Mouse (Mus musculus) C2C12 (cell line): ENCODE data around the gene Zic2. TPM values are rescaled to one million over a fixed set of nuclear protein-coding genes. Genes with fewer than 3 reads are reported as not detected.
"Not testable (repeated sequence)": the region's sequence is repeated elsewhere in the genome, so short reads cannot be mapped to it uniquely, and the experiment has no call there.

Experiments used
- H3K27me3 ChIP-seq: one replicate; pipeline ENCODE4 v1.6.1; 2011; ENCODE audit not compliant: control insufficient read depth, insufficient read depth, insufficient read length
- H3K36me3 ChIP-seq: one replicate; pipeline ENCODE4 v1.6.1; 2011; ENCODE audit not compliant: control insufficient read depth, insufficient read depth
- H3K4me3 ChIP-seq: one replicate; pipeline ENCODE4 v1.5.1; 2011; ENCODE audit warnings: mild to moderate bottlenecking, control low read depth; ENCODE audit not compliant: poor library complexity, insufficient read depth, severe bottlenecking
- H3K79me2 ChIP-seq: one replicate; pipeline ENCODE4 v1.6.1; 2011; ENCODE audit not compliant: control insufficient read depth, insufficient read depth
- H3K79me3 ChIP-seq: one replicate; pipeline ENCODE4 v1.6.1; 2011; ENCODE audit warnings: low read depth, control low read depth
- H3ac ChIP-seq: one replicate; pipeline ENCODE3; 2011; ENCODE audit warnings: low read depth; ENCODE audit not compliant: control insufficient read depth, insufficient read length
- CEBPB ChIP-seq: IDR thresholded peaks from one replicate; pipeline ENCODE4 v1.6.1; 2011; ENCODE audit warnings: low read depth, mild to moderate bottlenecking, control low read depth, moderate library complexity
- CTCF ChIP-seq: IDR thresholded peaks from one replicate; pipeline ENCODE4 v1.5.1; 2011; ENCODE audit not compliant: control insufficient read depth, insufficient read depth, insufficient read length
- FOSL1 ChIP-seq: IDR thresholded peaks from one replicate; pipeline ENCODE4 v1.8.0; 2011; ENCODE audit warnings: mild to moderate bottlenecking, low read length; ENCODE audit not compliant: poor library complexity, insufficient read depth, severe bottlenecking
- MAX ChIP-seq: IDR thresholded peaks from one replicate; pipeline ENCODE4 v1.6.1; 2011; ENCODE audit warnings: mild to moderate bottlenecking, control low read depth
- MYOD1 ChIP-seq: IDR thresholded peaks from one replicate; pipeline ENCODE4 v1.6.1; 2011; ENCODE audit warnings: low read depth; ENCODE audit not compliant: control insufficient read depth, insufficient read length
- MYOG ChIP-seq: IDR thresholded peaks from one replicate; pipeline ENCODE4 v1.6.1; 2011; ENCODE audit not compliant: control insufficient read depth, insufficient read length; ENCODE audit errors: extremely low read depth
- USF1 ChIP-seq: IDR thresholded peaks from one replicate; pipeline ENCODE4 v1.6.1; 2011; ENCODE audit warnings: low read depth, mild to moderate bottlenecking, control low read depth, moderate library complexity
- polyA plus RNA-seq: library from polyadenylated mRNA; unstranded; fragments of >200 nt; fragmentation: generic; extraction: Trizol; gene quantifications from one replicate; pipeline ENCODE4 v1.2.1, GENCODE M21; 2012; ENCODE audit warnings: missing spikeins

Gene Zic2
- polyA plus RNA-seq, 1 experiment, result 2.5 TPM

- H3K27me3 ChIP-seq, result no peaks in the 10 kb centered on the region
- H3ac ChIP-seq, result no peak overlapping the region
- no peak overlapping the region for H3K4me3 ChIP-seq
- TF ChIP-seq USF1, result no peak
- no peak for TF ChIP-seq FOSL1
- no peak for TF ChIP-seq MYOG
- no peak for TF ChIP-seq MAX
- no peak for TF ChIP-seq MYOD1
- no peak for TF ChIP-seq CTCF
- no peak for TF ChIP-seq CEBPB
- H3K36me3 ChIP-seq, result no peaks in the 10 kb centered on the region
- no peaks in the 10 kb centered on the region for H3K79me2 ChIP-seq
- H3K79me3 ChIP-seq, result no peaks in the 10 kb centered on the region
Measured at GRCm38 (mm10) chr14:122460226-122460625, 15.0 kb upstream of the Zic2 start.

DNA sequence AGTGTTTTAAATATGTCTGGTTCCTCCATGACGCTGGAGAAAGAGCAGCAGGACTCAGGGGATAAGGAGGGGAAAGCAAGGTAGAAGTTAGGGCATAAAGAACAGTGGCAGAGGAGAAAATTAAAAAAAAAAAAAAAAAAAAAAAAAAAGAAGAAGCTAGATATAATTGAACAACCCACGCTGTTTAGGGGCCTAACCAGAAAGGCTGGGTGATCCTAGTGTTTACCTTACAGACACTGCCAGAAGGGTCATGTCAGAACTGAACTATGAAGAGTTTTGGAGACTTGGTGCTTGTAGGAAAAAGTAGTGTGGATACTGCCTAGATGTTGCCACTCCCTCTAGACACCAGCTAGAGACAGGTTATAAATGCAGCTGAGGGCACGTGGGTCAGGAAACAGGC lies 13.7 kb upstream of the Zic2 start:
- H3K79me3 ChIP-seq, result no peaks in the 10 kb centered on the region
- no peak overlapping the region for H3ac ChIP-seq
- H3K27me3 ChIP-seq, result peaks cover 4% of the 10 kb centered on the region
- TF ChIP-seq CEBPB, result no peak
- TF ChIP-seq MAX, result no peak
- TF ChIP-seq CTCF, result no peak
- no peak for TF ChIP-seq FOSL1
- TF ChIP-seq USF1, result no peak
- no peak for TF ChIP-seq MYOD1
- no peaks in the 10 kb centered on the region for H3K79me2 ChIP-seq
- no peak overlapping the region for H3K4me3 ChIP-seq
- no peaks in the 10 kb centered on the region for H3K36me3 ChIP-seq

- Histone ChIP-seq H3K79me3 (no peaks in the 10 kb centered on the region), H3K4me3 (no peak overlapping the region), H3ac (no peak overlapping the region), H3K36me3 (no peaks in the 10 kb centered on the region), H3K27me3 (peaks cover 4% of the 10 kb centered on the region), H3K79me2 (no peaks in the 10 kb centered on the region)
- TF ChIP-seq MYOG, result no peak
- no peak for TF ChIP-seq CEBPB
- TF ChIP-seq USF1, result no peak
- no peak for TF ChIP-seq FOSL1
- TF ChIP-seq CTCF, result no peak
- no peak for TF ChIP-seq MAX
- TF ChIP-seq MYOD1, result no peak
Measured at GRCm38 (mm10) chr14:122461966-122462365, 13.3 kb upstream of the Zic2 start.

DNA sequence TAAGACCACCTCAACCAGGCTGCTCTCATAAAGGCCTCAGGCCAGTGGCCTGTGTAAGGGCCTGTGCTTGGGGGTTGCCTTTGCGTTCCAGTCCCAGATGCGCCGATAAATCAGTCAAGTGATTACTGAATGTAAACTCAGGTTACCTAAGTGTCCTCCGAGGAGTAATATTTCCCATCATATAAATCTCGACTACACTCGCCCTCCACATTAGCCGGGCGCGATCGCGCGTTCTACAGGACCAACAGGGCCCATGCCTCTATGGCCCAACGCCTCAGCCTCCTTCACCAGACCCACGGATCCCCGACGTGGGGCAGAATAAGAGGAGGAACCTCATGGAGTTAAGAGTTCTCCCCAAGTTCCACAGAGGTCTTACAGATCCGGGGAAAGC lies 12.6 kb upstream of the Zic2 start:
- H3K4me3 ChIP-seq, result no peak overlapping the region
- H3K27me3 ChIP-seq, result peaks cover 4% of the 10 kb centered on the region
- no peak overlapping the region for H3ac ChIP-seq
- no peaks in the 10 kb centered on the region for H3K36me3 ChIP-seq
- no peaks in the 10 kb centered on the region for H3K79me2 ChIP-seq
- TF ChIP-seq MYOG (no peak), FOSL1 (no peak), MYOD1 (no peak), USF1 (no peak), CTCF (no peak), CEBPB (no peak)
- H3K79me3 ChIP-seq, result no peaks in the 10 kb centered on the region

- Histone ChIP-seq H3K4me3 (no peak overlapping the region), H3K27me3 (peaks cover 4% of the 10 kb centered on the region), H3K79me3 (no peaks in the 10 kb centered on the region), H3ac (peak overlapping the region; percentile 30), H3K79me2 (no peaks in the 10 kb centered on the region), H3K36me3 (no peaks in the 10 kb centered on the region)
- TF ChIP-seq CTCF (no peak), CEBPB (no peak), MAX (no peak), USF1 (no peak), MYOG (no peak), MYOD1 (no peak), FOSL1 (no peak)
Measured at GRCm38 (mm10) chr14:122463080-122463691, 12.0 kb upstream of the Zic2 start.

DNA sequence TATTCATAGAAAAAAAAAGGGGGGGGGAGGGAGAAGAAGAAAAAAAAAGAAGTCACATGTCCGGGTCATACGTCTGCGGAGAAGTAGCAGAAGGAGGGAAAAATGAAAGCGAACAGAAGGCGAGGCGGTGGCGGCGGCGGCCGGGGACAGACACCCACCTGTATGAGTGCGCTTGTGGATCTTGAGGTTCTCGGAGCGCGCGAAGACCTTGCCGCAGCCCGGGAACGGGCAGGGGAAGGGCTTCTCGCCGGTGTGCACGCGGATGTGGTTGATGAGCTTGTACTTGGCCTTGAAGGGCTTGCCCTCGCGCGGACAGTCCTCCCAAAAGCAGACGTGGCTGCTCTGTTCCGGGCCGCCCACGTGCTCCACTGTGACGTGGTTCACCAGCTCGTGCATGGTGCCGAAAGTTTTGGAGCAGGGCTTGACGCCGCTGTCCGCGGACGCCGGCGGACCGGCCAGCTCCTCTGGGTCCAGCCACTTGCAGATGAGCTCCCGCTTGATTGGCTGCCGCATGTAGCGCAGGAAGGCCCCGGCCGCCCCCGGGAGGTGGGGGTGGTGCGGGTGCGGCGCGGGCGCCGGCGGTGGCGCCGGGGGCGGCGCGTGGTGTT lies 11.4 kb upstream of the Zic2 start:
- not testable (repeated sequence) for H3K27me3 ChIP-seq, H3K36me3 ChIP-seq, H3K4me3 ChIP-seq, H3K79me3 ChIP-seq, H3K79me2 ChIP-seq
- peak overlapping the region; percentile 91 for H3ac ChIP-seq
